Mouse (Mus musculus) c-Kit-positive CD71-positive TER-119-negative erythroid progenitor cells, embryonic 14.5 days (primary cell): ENCODE results near the gene Btbd35f28.
"Not testable (repeated sequence)": the region's sequence is repeated elsewhere in the genome, so short reads cannot be mapped to it uniquely, and the experiment has no call there.

ENCODE experiments used
- DNase-seq: peaks from one replicate; pipeline ENCODE4 v3.0.0-alpha.2; 2013; ENCODE audit warnings: low read depth

Gene Btbd35f28

GRCm38 (mm10) chrX:4196276-4196675 lies at the start of gene Btbd35f28:
TSS of gene Btbd35f28 (plus strand) at chrX:4196576.
- not testable (repeated sequence) for DNase-seq
